Mouse (Mus musculus) ovary, postnatal 10 days (tissue): ENCODE data around the gene Ccdc18.
"Not testable (repeated sequence)": the region's sequence is repeated elsewhere in the genome, so short reads cannot be mapped to it uniquely, and the experiment has no call there.

Source experiments
- DNase-seq: peaks from one replicate; pipeline ENCODE4 v3.0.0; 2022; ENCODE audit warnings: low spot score

Gene Ccdc18

GRCm38 (mm10) chr5:108132441-108133243 is at the start of gene Ccdc18, which contains the start of gene Tmed5:
Ccdc18 (plus strand) TSS chr5:108132875.
Tmed5 (minus strand) TSS chr5:108132620.
- peak; percentile 84 for DNase-seq

GRCm38 (mm10) chr5:108085440-108085839 is 47.2 kb upstream of the Ccdc18 start:
- DNase-seq = no peak

GRCm38 (mm10) chr5:108092731-108093130 is 39.9 kb upstream of the Ccdc18 start:
- not testable (repeated sequence) for DNase-seq

- no peak for DNase-seq
Measured at GRCm38 (mm10) chr5:108097676-108098075, 35.0 kb upstream of the Ccdc18 start.

GRCm38 (mm10) chr5:108100196-108100595 is 32.5 kb upstream of the Ccdc18 start:
- no peak for DNase-seq

GRCm38 (mm10) chr5:108104306-108104705 is 28.4 kb upstream of the Ccdc18 start:
- no peak for DNase-seq

- no peak for DNase-seq
Measured at GRCm38 (mm10) chr5:108109346-108109745, 23.3 kb upstream of the Ccdc18 start.

GRCm38 (mm10) chr5:108117693-108118092 is 15.0 kb upstream of the Ccdc18 start:
- DNase-seq = no peak

- DNase-seq = no peak
Measured at GRCm38 (mm10) chr5:108120221-108120900, 12.3 kb upstream of the Ccdc18 start.

- no peak for DNase-seq
Measured at GRCm38 (mm10) chr5:108131849-108132440, 730 bp upstream of the Ccdc18 start.

- DNase-seq = no peak
Measured at GRCm38 (mm10) chr5:108152592-108152991, 19.9 kb downstream of the Ccdc18 start.

GRCm38 (mm10) chr5:108160796-108161195 is 28.1 kb downstream of the Ccdc18 start:
- no peak for DNase-seq

- DNase-seq = no peak
Measured at GRCm38 (mm10) chr5:108163695-108164094, 31.0 kb downstream of the Ccdc18 start.

GRCm38 (mm10) chr5:108184050-108184449 is 51.4 kb downstream of the Ccdc18 start:
- no peak for DNase-seq

- no peak for DNase-seq
Measured at GRCm38 (mm10) chr5:108188967-108189366, 56.3 kb downstream of the Ccdc18 start.

GRCm38 (mm10) chr5:108206008-108206407 is 73.3 kb downstream of the Ccdc18 start:
- no peak for DNase-seq

- DNase-seq = no peak
Measured at GRCm38 (mm10) chr5:108211512-108211911, 78.8 kb downstream of the Ccdc18 start.

- no peak for DNase-seq
Measured at GRCm38 (mm10) chr5:108214928-108215327, 82.3 kb downstream of the Ccdc18 start.

GRCm38 (mm10) chr5:108224077-108224476 is 91.4 kb downstream of the Ccdc18 start:
- no peak for DNase-seq

- no peak for DNase-seq
Measured at GRCm38 (mm10) chr5:108226159-108226558, 93.5 kb downstream of the Ccdc18 start.

- DNase-seq = no peak
Measured at GRCm38 (mm10) chr5:108246314-108246765, 113.7 kb downstream of the Ccdc18 start.

- DNase-seq = no peak
Measured at GRCm38 (mm10) chr5:108250033-108250432, 117.4 kb downstream of the Ccdc18 start.

GRCm38 (mm10) chr5:108255259-108255658 is 122.6 kb downstream of the Ccdc18 start:
- DNase-seq = no peak
